Mouse (Mus musculus): ENCODE measurements around the gene Gm11239. TPM values are rescaled to one million over a fixed set of nuclear protein-coding genes. Genes with fewer than 3 reads are reported as not detected.

Gm11239 gene
- not detected in 2 replicates for polyA plus RNA-seq (2012; rRNA removed)

DNA sequence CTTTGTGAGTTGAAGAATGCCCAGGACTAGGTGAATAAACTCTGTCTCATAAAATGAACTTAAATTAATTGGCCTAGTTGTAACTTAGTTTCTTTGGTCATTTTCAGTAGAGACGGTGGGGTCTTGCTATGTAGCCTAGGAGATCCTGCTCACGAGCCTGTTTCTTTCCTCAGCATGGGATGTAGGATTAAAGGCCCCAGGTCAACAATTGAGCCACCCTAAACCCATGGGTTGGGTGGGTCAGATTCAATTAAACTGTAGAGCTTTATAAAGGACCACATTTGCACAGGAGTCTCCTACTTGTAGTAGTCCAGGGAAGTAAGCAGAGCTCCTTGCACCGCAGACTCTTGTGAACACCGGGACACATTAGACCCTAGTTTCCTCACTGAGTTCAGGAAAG is at the start of gene Gm11239:
TSS of gene Gm11239 (plus strand) at position 301 of the 400 bp plus-strand sequence.

GRCm38 (mm10) chr4:73622684-73623083 is 45.5 kb upstream of the Gm11239 start, which contains the start of gene Gm11237:
Gene Gm11237 (plus strand): TSS chr4:73622984.

GRCm38 (mm10) chr4:73637821-73638220 is 30.3 kb upstream of the Gm11239 start, which contains the start of gene Gm11236:
Gene Gm11236 (plus strand): TSS chr4:73638121.

GRCm38 (mm10) chr4:73683216-73683615 is 15.1 kb downstream of the Gm11239 start, which contains the start of gene Gm428:
Gene Gm428 (plus strand): TSS chr4:73683516.

Other genes starting within 250 kb of the Gm11239 start
- not detected in 2 replicates for gene Gm11238, start 60.5 kb upstream of the Gm11239 start, polyA plus RNA-seq (2012; rRNA removed)
- not detected in 2 replicates for gene Gm11237, start 45.4 kb upstream of the Gm11239 start, polyA plus RNA-seq (2012; rRNA removed)
- not detected in 2 replicates for gene Gm11236, start 30.2 kb upstream of the Gm11239 start, polyA plus RNA-seq (2012; rRNA removed)
- not detected in 2 replicates for gene Gm428, start 15.2 kb downstream of the Gm11239 start, polyA plus RNA-seq (2012; rRNA removed)
- gene Rasef, start 122.6 kb downstream of the Gm11239 start, polyA plus RNA-seq (2012; rRNA removed) = under 0.01 and 0.01 TPM in 2 replicates
- gene Gm11758, start 207.9 kb downstream of the Gm11239 start, polyA plus RNA-seq (2012; rRNA removed) = not detected in 2 replicates
- gene Gm11757, start 222.8 kb downstream of the Gm11239 start, polyA plus RNA-seq (2012; rRNA removed) = not detected in 2 replicates
- not detected in 2 replicates for gene Gm13871, start 237.6 kb downstream of the Gm11239 start, polyA plus RNA-seq (2012; rRNA removed)

Measured in liver, embryonic 14 days (tissue).